Mouse (Mus musculus) lung, postnatal 0 days (tissue): ENCODE measurements around the gene Ntmt1. TPM values are rescaled to one million over a fixed set of nuclear protein-coding genes. Genes with fewer than 3 reads are reported as not detected.

Experiments
- ATAC-seq: fragments of 200-750 bp; cut with Nextera tagmentation; 2 replicates; pipeline ENCODE4 v1.8.0; 2017; ENCODE audit warnings: moderate library complexity
- DNase-seq: peaks from one replicate; pipeline ENCODE4 v3.0.0-alpha.2; 2016; ENCODE audit warnings: low spot score
- H3K27ac ChIP-seq: fragments of 300-500 bp; sonication (generic); 2 replicates; pipeline ENCODE4 v1.5.1; 2014; ENCODE audit warnings: antibody characterized with exemption, mild to moderate bottlenecking, low read length, mixed read lengths
- H3K27me3 ChIP-seq: fragments of 300-500 bp; sonication (generic); replicated peaks from 2 replicates; pipeline ENCODE4 v1.6.1; 2014; ENCODE audit warnings: low read length, mixed read lengths; ENCODE audit not compliant: insufficient read depth
- H3K36me3 ChIP-seq: fragments of 300-500 bp; sonication (generic); 2 replicates; pipeline ENCODE4 v1.6.1; 2014; ENCODE audit warnings: low read length, mixed read lengths; ENCODE audit not compliant: insufficient read depth
- H3K4me1 ChIP-seq: fragments of 300-500 bp; sonication (generic); 2 replicates; pipeline ENCODE4 v1.6.1; 2014; ENCODE audit warnings: antibody characterized with exemption, low read depth, low read length, mixed read lengths; ENCODE audit not compliant: insufficient read depth
- H3K4me2 ChIP-seq: fragments of 300-500 bp; sonication (generic); replicated peaks from 2 replicates; pipeline ENCODE4 v1.6.1; 2014; ENCODE audit warnings: low read depth, mild to moderate bottlenecking, low read length, moderate library complexity, mixed read lengths
- H3K4me3 ChIP-seq: fragments of 300-500 bp; sonication (generic); 2 replicates; pipeline ENCODE4 v1.5.1; 2014; ENCODE audit warnings: low read depth, low read length
- H3K9ac ChIP-seq: fragments of 300-500 bp; sonication (generic); replicated peaks from 2 replicates; pipeline ENCODE4 v1.6.1; 2014; ENCODE audit warnings: low read depth, mild to moderate bottlenecking
- H3K9me3 ChIP-seq: fragments of 300-500 bp; sonication (generic); 2 replicates; pipeline ENCODE4 v1.6.1; 2016; ENCODE audit warnings: low read length, mixed read lengths
- CTCF ChIP-seq: IDR thresholded peaks from 2 replicates; pipeline ENCODE4 v1.5.1; 2016; ENCODE audit warnings: antibody characterized with exemption, mild to moderate bottlenecking
- EP300 ChIP-seq: IDR thresholded peaks from 2 replicates; pipeline ENCODE4 v1.6.1; 2016; ENCODE audit warnings: antibody characterized with exemption, mild to moderate bottlenecking, control low read depth
- WGBS: fragments of 180-500 bp; shearing (Covaris S2); extraction: QIAGEN DNeasy Blood & Tissue Kit; methylation state at CpG from one replicate; pipeline ENCODE4 v1.1.7; 2014; 5-methylcytosine and 5-hydroxymethylcytosine counted together
- polyA plus RNA-seq: library from polyadenylated mRNA; unstranded; fragments of >200 nt; fragmentation: Nextera tagmentation; extraction: Ambion mirVana; gene quantifications from 2 replicates; pipeline ENCODE4 v1.2.1, GENCODE M21; 2015

The Ntmt1 gene
- polyA plus RNA-seq, 1 experiment from 2014 or later, result 50.7 TPM

GRCm38 (mm10) chr2:30810573-30810972 is 2.9 kb downstream of the Ntmt1 start:
- Histone ChIP-seq H3K27me3 (no peaks in the 10 kb centered on the region), H3K4me1 (peaks cover 9% of the 10 kb centered on the region), H3K9ac (no peak overlapping the region), H3K4me3 (no peak overlapping the region), H3K36me3 (no peaks in the 10 kb centered on the region), H3K9me3 (no peaks in the 10 kb centered on the region), H3K4me2 (no peak overlapping the region), H3K27ac (no peak overlapping the region)
- WGBS, result 87% methylated on average over 7 of the region's 7 CpGs
- ATAC-seq (no peak), DNase-seq (no peak)
- TF ChIP-seq CTCF (no peak), EP300 (no peak)

DNA sequence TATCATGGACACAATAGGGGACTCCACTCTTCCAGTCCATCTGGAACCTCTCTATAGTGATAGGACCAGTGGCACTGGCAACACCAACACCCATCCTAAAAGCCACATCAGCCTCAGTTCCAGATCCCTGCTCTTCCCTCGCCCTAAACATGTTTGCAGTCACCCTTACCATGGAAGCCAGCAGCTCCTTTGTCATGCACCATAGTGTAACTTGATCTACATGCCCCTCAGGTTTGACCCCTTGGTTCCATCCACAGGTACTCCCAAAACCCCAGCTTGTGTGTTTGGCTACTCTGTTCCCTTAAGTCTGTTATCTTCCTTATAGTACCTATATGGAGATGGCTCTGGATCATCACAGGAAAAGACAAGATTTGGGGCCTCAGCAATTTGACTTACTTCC is 8.8 kb downstream of the Ntmt1 start:
- H3K4me2 ChIP-seq, result no peak overlapping the region
- 80% methylated on average over 1 of the region's 1 CpGs for WGBS
- 0 out of 2 replicates have a peak, but pooled peaks cover 7% of the 10 kb centered on the region for H3K36me3 ChIP-seq
- H3K9ac ChIP-seq, result no peak overlapping the region
- ATAC-seq, result no peak
- DNase-seq, result no peak
- H3K27me3 ChIP-seq, result no peaks in the 10 kb centered on the region
- H3K9me3 ChIP-seq, result no peaks in the 10 kb centered on the region
- H3K27ac ChIP-seq, result no peak overlapping the region
- TF ChIP-seq CTCF (no peak), EP300 (no peak)
- no peaks in the 10 kb centered on the region for H3K4me1 ChIP-seq
- no peak overlapping the region for H3K4me3 ChIP-seq

- no peak overlapping the region for H3K4me3 ChIP-seq
- DNase-seq (no peak), ATAC-seq (no peak)
- no peak overlapping the region for H3K4me2 ChIP-seq
- H3K9ac ChIP-seq, result no peak overlapping the region
- no peak overlapping the region for H3K27ac ChIP-seq
- H3K27me3 ChIP-seq, result no peaks in the 10 kb centered on the region
- TF ChIP-seq EP300 (no peak), CTCF (no peak)
- 87% methylated on average over 5 of the region's 5 CpGs for WGBS
- no peaks in the 10 kb centered on the region for H3K4me1 ChIP-seq
- H3K9me3 ChIP-seq, result no peaks in the 10 kb centered on the region
- H3K36me3 ChIP-seq, result peaks cover 28% of the 10 kb centered on the region
Measured at GRCm38 (mm10) chr2:30819873-30820272, 12.2 kb downstream of the Ntmt1 start.

DNA sequence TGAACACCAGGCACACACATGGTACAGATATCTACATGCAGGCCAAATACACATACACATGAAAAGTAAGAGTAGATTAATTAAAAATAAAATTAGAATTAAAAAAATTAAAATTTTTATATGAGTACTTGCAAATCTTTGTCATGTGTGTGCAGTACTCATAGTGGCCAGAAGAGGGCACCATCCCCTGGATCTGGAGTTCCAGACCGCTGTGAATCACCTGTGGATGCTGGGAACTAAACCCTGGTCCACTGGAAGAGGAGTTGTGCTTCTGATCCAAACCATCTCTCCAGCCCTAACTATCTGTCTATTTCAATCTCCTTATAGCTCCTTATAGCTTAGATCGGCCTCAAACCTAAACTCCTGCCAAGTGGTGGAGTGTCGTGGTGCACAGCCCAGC is 13.4 kb downstream of the Ntmt1 start:
- no peak overlapping the region for H3K27ac ChIP-seq
- no peak overlapping the region for H3K4me3 ChIP-seq
- no peaks in the 10 kb centered on the region for H3K9me3 ChIP-seq
- peaks cover 36% of the 10 kb centered on the region for H3K36me3 ChIP-seq
- H3K4me2 ChIP-seq, result no peak overlapping the region
- no peak for DNase-seq
- no peak overlapping the region for H3K9ac ChIP-seq
- TF ChIP-seq CTCF (peak; percentile 45), EP300 (no peak)
- no peak for ATAC-seq
- 94% methylated on average over 3 of the region's 3 CpGs for WGBS
- no peaks in the 10 kb centered on the region for H3K27me3 ChIP-seq
- no peaks in the 10 kb centered on the region for H3K4me1 ChIP-seq

- no peak for ATAC-seq
- DNase-seq, result no peak
- Histone ChIP-seq H3K27me3 (no peaks in the 10 kb centered on the region), H3K4me1 (peaks cover 7% of the 10 kb centered on the region), H3K4me2 (no peak overlapping the region), H3K9ac (no peak overlapping the region), H3K36me3 (peaks cover 40% of the 10 kb centered on the region), H3K9me3 (no peaks in the 10 kb centered on the region), H3K27ac (no peak overlapping the region), H3K4me3 (no peak overlapping the region)
- TF ChIP-seq CTCF (no peak), EP300 (no peak)
- WGBS, result 86% methylated on average over 8 of the region's 8 CpGs
Measured at GRCm38 (mm10) chr2:30822460-30822859, 14.8 kb downstream of the Ntmt1 start.

DNA sequence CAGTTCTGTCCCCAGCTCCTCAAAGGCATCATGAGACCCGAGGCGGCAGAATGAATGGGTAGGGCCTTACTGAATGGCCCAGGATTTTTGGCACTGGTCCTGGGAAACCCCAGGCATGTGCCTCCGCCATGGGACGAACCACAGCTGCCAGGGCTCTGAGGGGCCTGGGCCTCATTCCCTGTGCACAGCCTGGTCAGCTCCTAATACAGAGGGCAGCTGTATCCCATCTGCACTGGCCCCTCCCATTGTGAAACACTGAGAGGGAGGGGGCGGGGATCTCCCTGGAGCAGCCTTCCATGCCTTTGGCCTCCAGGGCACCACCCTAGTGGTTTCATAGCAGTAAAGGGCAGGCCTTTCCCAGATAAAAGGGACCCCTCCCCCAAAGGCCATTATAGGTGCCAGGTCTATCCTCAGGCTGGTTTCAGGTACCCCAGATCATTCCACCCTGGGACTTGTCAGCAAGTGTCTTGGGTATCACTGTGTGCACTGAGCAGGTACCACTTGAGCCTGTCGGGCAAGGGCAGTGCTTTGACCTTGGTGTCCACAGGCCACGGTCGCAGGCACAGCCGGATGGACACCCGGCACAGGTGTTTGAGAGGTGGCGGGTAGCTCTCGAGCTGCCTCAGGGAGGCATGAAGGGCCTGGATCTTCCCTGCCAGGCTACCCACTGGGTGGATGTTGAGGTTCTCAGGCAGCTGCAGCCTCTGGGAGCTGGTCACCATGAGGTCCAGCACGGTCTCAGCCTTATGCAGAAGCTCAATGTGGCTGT is 15.9 kb downstream of the Ntmt1 start:
- Histone ChIP-seq H3K27ac (no peak overlapping the region), H3K9me3 (no peaks in the 10 kb centered on the region), H3K4me1 (peaks cover 7% of the 10 kb centered on the region), H3K9ac (no peak overlapping the region), H3K4me2 (no peak overlapping the region), H3K36me3 (peaks cover 40% of the 10 kb centered on the region), H3K27me3 (no peaks in the 10 kb centered on the region), H3K4me3 (no peak overlapping the region)
- no peak for TF ChIP-seq EP300
- peak; percentile 26; the same call in 1 of the 2 replicates for TF ChIP-seq CTCF
- peak; percentile 82 for ATAC-seq
- WGBS, result 71% methylated on average over 13 of the region's 13 CpGs
- DNase-seq, result peak; percentile 92
